Mouse (Mus musculus) MEL (cell line): ENCODE data around the gene Hpn. TPM values are rescaled to one million over a fixed set of nuclear protein-coding genes. Genes with fewer than 3 reads are reported as not detected.
A peak's percentile ranks its signal among the peaks of the same experiment; 100 is the strongest.

Source experiments
- DNase-seq: peaks from one replicate; pipeline ENCODE4 v3.0.0; 2011; ENCODE audit warnings: low read depth, low spot score
- H3K27ac ChIP-seq: 2 replicates; pipeline ENCODE4 v1.5.1; 2012; ENCODE audit warnings: low read depth, mild to moderate bottlenecking, control low read depth, low read length, moderate library complexity; ENCODE audit not compliant: control insufficient read depth
- H3K27me3 ChIP-seq, 2 experiments: fragments of 150-350 bp in 1 of 2; sonication (generic) in 1 of 2; 2 replicates each; pipeline ENCODE4 v1.6.1; 2012; ENCODE audit warnings: low read length in 2 of 2, mild to moderate bottlenecking in 2 of 2, improper control_type of control experiment in 1 of 2, moderate library complexity in 1 of 2; ENCODE audit not compliant: insufficient read depth in 2 of 2, control insufficient read depth in 1 of 2
- H3K36me3 ChIP-seq, 2 experiments: 2 replicates each; pipeline ENCODE4 v1.6.1; 2012 to 2014; ENCODE audit warnings: low read length in 2 of 2, improper control_type of control experiment in 1 of 2, inconsistent platforms in 1 of 2, mild to moderate bottlenecking in 1 of 2; ENCODE audit not compliant: insufficient read depth in 2 of 2, control insufficient read depth in 1 of 2
- H3K4me1 ChIP-seq, 2 experiments: fragments of 150-350 bp in 1 of 2; sonication (generic) in 1 of 2; 2 replicates each; pipeline ENCODE4 v1.6.1; 2012; ENCODE audit warnings: low read length in 2 of 2, improper control_type of control experiment in 1 of 2, mild to moderate bottlenecking in 1 of 2; ENCODE audit not compliant: insufficient read depth in 2 of 2, control insufficient read depth in 1 of 2
- H3K4me3 ChIP-seq, 2 experiments: fragments of 150-350 bp in 1 of 2; sonication (generic) in 1 of 2; 2 replicates each; pipeline ENCODE4 v1.5.1; 2012; ENCODE audit warnings: low read depth in 2 of 2, low read length in 2 of 2, mild to moderate bottlenecking in 2 of 2, moderate library complexity in 2 of 2, control low read depth in 1 of 2, improper control_type of control experiment in 1 of 2; ENCODE audit not compliant: control insufficient read depth in 1 of 2, insufficient read depth in 1 of 2
- H3K79me2 ChIP-seq: 2 replicates; pipeline ENCODE4 v1.6.1; 2012; ENCODE audit warnings: mild to moderate bottlenecking, low read length, moderate library complexity; ENCODE audit not compliant: control insufficient read depth, poor library complexity, insufficient read depth
- H3K9ac ChIP-seq: 2 replicates; pipeline ENCODE4 v1.6.1; 2012; ENCODE audit warnings: low read depth, mild to moderate bottlenecking, control low read depth, low read length, moderate library complexity; ENCODE audit not compliant: control insufficient read depth, poor library complexity, severe bottlenecking
- H3K9me3 ChIP-seq: fragments of 150-350 bp; sonication (generic); replicated peaks from 2 replicates; pipeline ENCODE4 v1.6.1; 2012; ENCODE audit warnings: mild to moderate bottlenecking, low read length, improper control_type of control experiment, moderate library complexity; ENCODE audit not compliant: insufficient read depth
- CHD2 ChIP-seq: IDR thresholded peaks from 2 replicates; pipeline ENCODE4 v1.6.1; 2011; ENCODE audit warnings: low read length, improper control_type of control experiment
- CTCF ChIP-seq, 3 experiments: IDR thresholded peaks in 2 of 3; conservative IDR thresholded peaks in 1 of 3; 2 replicates each; pipeline ENCODE4 v1.5.1; 2011 to 2012; ENCODE audit warnings: low read length in 3 of 3, low read depth in 2 of 3, mild to moderate bottlenecking in 2 of 3, improper control_type of control experiment in 1 of 3, inconsistent platforms in 1 of 3, mixed read lengths in 1 of 3, moderate library complexity in 1 of 3; ENCODE audit not compliant: control insufficient read depth in 1 of 3, insufficient read depth in 1 of 3, poor library complexity in 1 of 3, severe bottlenecking in 1 of 3
- E2F4 ChIP-seq: IDR thresholded peaks from 2 replicates; pipeline ENCODE4 v1.6.1; 2011; ENCODE audit warnings: low read depth, low read length, improper control_type of control experiment, borderline replicate concordance
- ETS1 ChIP-seq: IDR thresholded peaks from 2 replicates; pipeline ENCODE4 v1.6.1; 2012; ENCODE audit warnings: low read depth, mild to moderate bottlenecking, inconsistent platforms, low read length, improper control_type of control experiment, moderate library complexity
- GATA1 ChIP-seq: IDR thresholded peaks from 2 replicates; pipeline ENCODE4 v1.6.1; 2011; ENCODE audit warnings: low read depth, low read length, improper control_type of control experiment
- JUND ChIP-seq: IDR thresholded peaks from 2 replicates; pipeline ENCODE4 v1.6.1; 2011; ENCODE audit warnings: low read depth, mild to moderate bottlenecking, improper control_type of control experiment, low read length
- KAT2A ChIP-seq: conservative IDR thresholded peaks from 2 replicates; pipeline ENCODE4 v1.6.1; 2012; ENCODE audit warnings: low read depth, low read length, improper control_type of control experiment, inconsistent platforms
- MAZ ChIP-seq: IDR thresholded peaks from 2 replicates; pipeline ENCODE4 v1.6.1; 2012; ENCODE audit warnings: low read depth, mild to moderate bottlenecking, inconsistent platforms, low read length, improper control_type of control experiment
- NELFE ChIP-seq: IDR thresholded peaks from 2 replicates; pipeline ENCODE4 v1.6.1; 2011; ENCODE audit warnings: low read depth, low read length, improper control_type of control experiment
- NRF1 ChIP-seq: IDR thresholded peaks from 2 replicates; pipeline ENCODE4 v1.6.1; 2014; ENCODE audit warnings: low read depth, mild to moderate bottlenecking, inconsistent platforms, low read length, improper control_type of control experiment, moderate library complexity; ENCODE audit not compliant: poor library complexity, insufficient read depth, severe bottlenecking
- POLR2A ChIP-seq, 2 experiments: IDR thresholded peaks; 2 replicates each; pipeline ENCODE4 v1.6.1; 2011 to 2012; ENCODE audit warnings: low read length in 2 of 2, mild to moderate bottlenecking in 2 of 2, control low read depth in 1 of 2, improper control_type of control experiment in 1 of 2, low read depth in 1 of 2, moderate library complexity in 1 of 2; ENCODE audit not compliant: control insufficient read depth in 1 of 2, insufficient read depth in 1 of 2, poor library complexity in 1 of 2
- POLR2AphosphoS5 ChIP-seq: IDR thresholded peaks from 2 replicates; pipeline ENCODE4 v1.6.1; 2012; ENCODE audit warnings: low read depth, borderline replicate concordance, mild to moderate bottlenecking, inconsistent platforms, low read length, moderate library complexity, mixed read lengths
- RAD21 ChIP-seq: IDR thresholded peaks from 2 replicates; pipeline ENCODE4 v1.6.1; 2011; ENCODE audit warnings: mild to moderate bottlenecking, low read depth, low read length, improper control_type of control experiment
- SIN3A ChIP-seq: IDR thresholded peaks from 2 replicates; pipeline ENCODE4 v1.6.1; 2012; ENCODE audit warnings: low read length, improper control_type of control experiment, inconsistent platforms
- SMC3 ChIP-seq: IDR thresholded peaks from 2 replicates; pipeline ENCODE4 v1.6.1; 2011; ENCODE audit warnings: low read depth, low read length, improper control_type of control experiment
- TBP ChIP-seq: IDR thresholded peaks from 2 replicates; pipeline ENCODE4 v1.8.0; 2011; ENCODE audit warnings: low read depth, low read length, improper control_type of control experiment
- ZC3H11A ChIP-seq: IDR thresholded peaks from 2 replicates; pipeline ENCODE4 v1.6.1; 2012; ENCODE audit warnings: low read depth, mild to moderate bottlenecking, inconsistent platforms, low read length, improper control_type of control experiment
- polyA plus RNA-seq, 2 experiments: library from polyadenylated mRNA; stranded (reverse) in 1 of 2; unstranded in 1 of 2; fragments of >175 nt in 1 of 2; fragments of >200 nt in 1 of 2; gene quantifications; 2 replicates each; pipeline versions ENCODE4 v1.2.1 to v1.2.4; 2012; ENCODE audit warnings: low replicate concordance in 2 of 2, low read depth in 1 of 2; ENCODE audit not compliant: insufficient read length in 2 of 2, insufficient read depth in 1 of 2, missing spikeins in 1 of 2
- total RNA-seq: library from RNA; depleted of rRNA; stranded (reverse); fragments of 300-350 nt; gene quantifications from 2 replicates; pipeline ENCODE4 v1.2.3, GENCODE M21; 2012

Hpn gene
- total and polyA plus RNA-seq, 3 experiments: 1.1 to 1.6 TPM; not detected in 1

DNA sequence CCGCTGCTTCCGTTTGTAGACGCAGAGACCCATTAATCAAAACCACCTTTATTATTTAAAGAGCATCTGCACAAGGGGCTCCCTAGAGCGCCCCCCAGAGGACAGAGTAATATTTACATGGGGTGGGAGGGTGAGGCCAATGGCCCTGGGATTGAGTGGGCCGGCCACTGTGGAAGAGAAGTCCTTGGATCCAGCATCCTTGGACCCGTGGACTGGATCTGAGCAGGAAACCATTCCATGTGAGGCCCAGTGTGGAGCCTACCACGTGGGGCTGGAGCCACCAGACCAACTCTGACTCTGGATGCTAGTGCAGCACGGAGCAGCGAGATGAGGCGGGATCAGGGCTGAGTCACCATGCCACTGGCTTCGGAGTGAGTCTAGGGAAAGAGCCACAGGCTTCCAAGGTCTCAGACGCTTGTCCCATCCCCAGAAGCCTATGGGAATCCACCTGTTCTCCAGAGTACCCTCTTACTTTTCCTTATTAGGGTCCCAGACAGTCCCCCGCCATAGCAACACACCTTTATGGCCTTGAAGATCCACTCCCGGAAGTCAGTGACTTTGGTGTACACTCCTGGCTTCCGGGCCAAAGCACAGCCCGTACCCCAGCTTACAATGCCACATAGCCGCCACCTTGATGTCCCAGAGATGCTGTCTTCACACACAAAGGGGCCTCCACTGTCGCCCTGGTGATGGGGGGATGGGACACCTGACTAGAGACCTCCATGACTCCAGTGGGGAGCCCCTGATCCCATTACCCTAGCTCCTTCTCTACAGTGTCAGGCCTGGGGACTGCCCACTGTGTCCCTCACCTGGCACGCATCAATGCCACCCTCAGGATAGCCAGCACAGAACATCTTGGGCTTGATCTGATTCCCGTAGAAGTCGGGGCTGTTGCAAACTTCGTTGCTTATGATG lies 16.1 kb downstream of the Hpn start:
- no peaks in the 10 kb centered on the region for H3K9me3 ChIP-seq
- no peak overlapping the region for H3K4me3 ChIP-seq
- H3K27ac ChIP-seq: no peak overlapping the region
- H3K27me3 ChIP-seq: no peaks in the 10 kb centered on the region
- no peaks in the 10 kb centered on the region for H3K79me2 ChIP-seq
- 0 out of 4 replicates have a peak, but pooled peaks cover 0 to 2% of the 10 kb centered on the region in 2 experiments for H3K4me1 ChIP-seq
- TF ChIP-seq POLR2A (IDR thresholded peaks at IDR 0.05; ENCODE audit: control insufficient read depth in 1 of 2, insufficient read depth in 1 of 2, low read depth in 1 of 2, low read length in 2 of 2, poor library complexity in 1 of 2) (no peak), CTCF (IDR thresholded peaks at IDR 0.05 in 2 of 3, conservative IDR thresholded peaks at IDR 0.05 in 1 of 3; ENCODE audit: control insufficient read depth in 1 of 3, insufficient read depth in 1 of 3, low read depth in 2 of 3, low read length in 3 of 3, poor library complexity in 1 of 3, severe bottlenecking in 1 of 3) (peak; percentile 12 to 36 (median 30); a peak in 5 of 6 replicates)
- no peak overlapping the region for H3K9ac ChIP-seq
- no peaks in the 10 kb centered on the region for H3K36me3 ChIP-seq
- no peak for DNase-seq

DNA sequence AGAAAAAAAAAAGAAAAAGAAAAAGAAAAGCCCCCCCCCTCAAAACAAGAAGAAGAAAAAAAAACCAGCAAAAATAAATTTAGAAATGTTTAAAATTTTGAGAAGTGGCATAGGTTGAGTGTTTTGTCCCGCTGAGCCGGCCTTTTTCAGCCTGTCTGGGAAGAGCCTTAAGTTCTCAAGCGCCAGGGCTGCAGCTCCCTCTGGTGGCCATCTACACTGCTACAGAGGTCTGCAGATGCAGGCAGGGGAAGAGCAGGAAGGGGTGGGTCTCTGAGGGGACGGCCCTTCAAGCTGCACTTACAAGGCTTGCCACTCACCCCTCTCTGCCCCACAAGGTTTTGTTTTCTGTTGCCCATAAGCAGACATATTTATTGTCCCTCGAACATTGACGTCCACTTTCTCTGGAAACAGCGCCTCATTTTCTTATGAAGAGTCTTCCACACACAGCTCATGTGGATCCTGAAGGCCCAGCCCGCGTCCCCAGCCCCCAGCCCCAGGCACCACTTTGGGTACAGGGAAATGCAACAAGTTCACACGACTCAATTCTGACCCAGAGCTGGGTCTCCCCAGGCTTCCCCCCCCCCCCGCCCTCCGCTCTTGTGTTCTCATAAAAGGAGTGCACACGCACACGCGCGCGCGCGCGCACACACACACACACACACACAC lies 17.4 kb downstream of the Hpn start:
- peak; percentile 89 for DNase-seq
- no peaks in the 10 kb centered on the region for H3K79me2 ChIP-seq
- H3K9ac ChIP-seq: no peak overlapping the region
- no peak overlapping the region for H3K4me3 ChIP-seq
- no peaks in the 10 kb centered on the region for H3K36me3 ChIP-seq
- TF ChIP-seq POLR2AphosphoS5 (no peak), ETS1 (no peak), GATA1 (no peak), POLR2A (IDR thresholded peaks at IDR 0.05; ENCODE audit: control insufficient read depth in 1 of 2, insufficient read depth in 1 of 2, low read depth in 1 of 2, low read length in 2 of 2, poor library complexity in 1 of 2) (no peak), TBP (no peak), RAD21 (peak; percentile 80), ZC3H11A (peak; percentile 67), CHD2 (no peak), JUND (no peak), NRF1 (no peak), NELFE (no peak), KAT2A (no peak), SIN3A (peak; percentile 36; the same call in 1 of the 2 replicates), SMC3 (peak; percentile 81), CTCF (IDR thresholded peaks at IDR 0.05 in 2 of 3, conservative IDR thresholded peaks at IDR 0.05 in 1 of 3; ENCODE audit: control insufficient read depth in 1 of 3, insufficient read depth in 1 of 3, low read depth in 2 of 3, low read length in 3 of 3, poor library complexity in 1 of 3, severe bottlenecking in 1 of 3) (peak; percentile 71 to 97 (median 93)), MAZ (no peak; the same call in 1 of the 2 replicates), E2F4 (no peak)
- TF ChIP-seq, all 39 proteins: peak for 5
- no peaks in the 10 kb centered on the region for H3K9me3 ChIP-seq
- H3K27me3 ChIP-seq: no peaks in the 10 kb centered on the region
- no peak overlapping the region for H3K27ac ChIP-seq
- H3K4me1 ChIP-seq: 0 out of 4 replicates have a peak, but pooled peaks cover 0 to 2% of the 10 kb centered on the region in 2 experiments
